Mouse (Mus musculus) right cerebral cortex, postnatal 14 days (tissue): Measurements from ENCODE around the gene Wwox.

ENCODE experiments used
- DNase-seq: peaks from one replicate; pipeline ENCODE4 v3.0.0; 2022

Wwox gene

GRCm38 (mm10) chr8:114759621-114760020 is 320.2 kb downstream of the Wwox start:
- DNase-seq = no peak

- no peak for DNase-seq
These were observed 329.1 kb downstream of the Wwox start for GRCm38 (mm10) chr8:114768536-114768935.

GRCm38 (mm10) chr8:114770856-114771776 is 331.7 kb downstream of the Wwox start:
- DNase-seq = peak; percentile 80

- no peak for DNase-seq
These were observed 332.9 kb downstream of the Wwox start for GRCm38 (mm10) chr8:114772276-114772849.

- DNase-seq = peak; percentile 46
These were observed 334.3 kb downstream of the Wwox start for GRCm38 (mm10) chr8:114773461-114774414.

GRCm38 (mm10) chr8:114774415-114774775 is 334.9 kb downstream of the Wwox start:
- DNase-seq = no peak

GRCm38 (mm10) chr8:114775543-114775942 is 336.1 kb downstream of the Wwox start:
- DNase-seq = no peak

- DNase-seq = no peak
These were observed 337.2 kb downstream of the Wwox start for GRCm38 (mm10) chr8:114776696-114777095.

- no peak for DNase-seq
These were observed 338.0 kb downstream of the Wwox start for GRCm38 (mm10) chr8:114777271-114777980.

- DNase-seq = no peak
These were observed 339.5 kb downstream of the Wwox start for GRCm38 (mm10) chr8:114779002-114779401.

- DNase-seq = no peak
These were observed 343.9 kb downstream of the Wwox start for GRCm38 (mm10) chr8:114783321-114783720.

GRCm38 (mm10) chr8:114785834-114786233 is 346.4 kb downstream of the Wwox start:
- DNase-seq = no peak

- DNase-seq = no peak
These were observed 350.2 kb downstream of the Wwox start for GRCm38 (mm10) chr8:114789616-114790015.

- no peak for DNase-seq
These were observed 351.3 kb downstream of the Wwox start for GRCm38 (mm10) chr8:114790754-114791153.

GRCm38 (mm10) chr8:114793682-114794081 is 354.2 kb downstream of the Wwox start:
- DNase-seq = no peak

GRCm38 (mm10) chr8:114801428-114802134 is 362.1 kb downstream of the Wwox start:
- DNase-seq = no peak

GRCm38 (mm10) chr8:114803113-114803512 is 363.7 kb downstream of the Wwox start:
- DNase-seq = no peak

GRCm38 (mm10) chr8:114806826-114807420 is 367.5 kb downstream of the Wwox start:
- DNase-seq = no peak

GRCm38 (mm10) chr8:114807676-114808426 is 368.4 kb downstream of the Wwox start:
- DNase-seq = no peak

- no peak for DNase-seq
These were observed 371.0 kb downstream of the Wwox start for GRCm38 (mm10) chr8:114810470-114810869.

GRCm38 (mm10) chr8:114813830-114814229 is 374.4 kb downstream of the Wwox start:
- no peak for DNase-seq
